Mouse (Mus musculus) MEL (cell line): Measurements from ENCODE around the gene Msh3.

Source experiments
- CHD1 ChIP-seq: IDR thresholded peaks from 2 replicates; pipeline ENCODE4 v1.6.1; 2012; ENCODE audit warnings: low read depth, mild to moderate bottlenecking, inconsistent platforms, low read length, improper control_type of control experiment
- CTCF ChIP-seq, 3 experiments: IDR thresholded peaks in 2 of 3; conservative IDR thresholded peaks in 1 of 3; 2 replicates each; pipeline ENCODE4 v1.5.1; 2011 to 2012; ENCODE audit warnings: low read length in 3 of 3, low read depth in 2 of 3, mild to moderate bottlenecking in 2 of 3, improper control_type of control experiment in 1 of 3, inconsistent platforms in 1 of 3, mixed read lengths in 1 of 3, moderate library complexity in 1 of 3; ENCODE audit not compliant: control insufficient read depth in 1 of 3, insufficient read depth in 1 of 3, poor library complexity in 1 of 3, severe bottlenecking in 1 of 3
- EP300 ChIP-seq, 2 experiments: IDR thresholded peaks; 2 replicates each; pipeline ENCODE4 v1.6.1; 2011; ENCODE audit warnings: improper control_type of control experiment in 2 of 2, low read length in 2 of 2, low read depth in 1 of 2, mild to moderate bottlenecking in 1 of 2
- HCFC1 ChIP-seq: IDR thresholded peaks from 2 replicates; pipeline ENCODE4 v1.6.1; 2012; ENCODE audit warnings: low read depth, mild to moderate bottlenecking, inconsistent platforms, low read length, improper control_type of control experiment, moderate library complexity
- MAX ChIP-seq: IDR thresholded peaks from 2 replicates; pipeline ENCODE4 v1.6.1; 2011; ENCODE audit warnings: low read length, improper control_type of control experiment
- MEF2A ChIP-seq: IDR thresholded peaks from 2 replicates; pipeline ENCODE4 v1.6.1; 2014; ENCODE audit warnings: low read depth, mild to moderate bottlenecking, inconsistent platforms, low read length, improper control_type of control experiment; ENCODE audit not compliant: poor library complexity, insufficient replicate concordance, severe bottlenecking; ENCODE audit errors: extremely low read depth
- MYC ChIP-seq: IDR thresholded peaks from 2 replicates; pipeline ENCODE4 v1.6.1; 2011; ENCODE audit warnings: low read depth, mild to moderate bottlenecking, low read length, improper control_type of control experiment, moderate library complexity
- POLR2A ChIP-seq, 2 experiments: IDR thresholded peaks; 2 replicates each; pipeline ENCODE4 v1.6.1; 2011 to 2012; ENCODE audit warnings: low read length in 2 of 2, mild to moderate bottlenecking in 2 of 2, control low read depth in 1 of 2, improper control_type of control experiment in 1 of 2, low read depth in 1 of 2, moderate library complexity in 1 of 2; ENCODE audit not compliant: control insufficient read depth in 1 of 2, insufficient read depth in 1 of 2, poor library complexity in 1 of 2
- POLR2AphosphoS2 ChIP-seq: IDR thresholded peaks from 2 replicates; pipeline ENCODE4 v1.6.1; 2011; ENCODE audit warnings: low read length, improper control_type of control experiment
- POLR2AphosphoS5 ChIP-seq: IDR thresholded peaks from 2 replicates; pipeline ENCODE4 v1.6.1; 2012; ENCODE audit warnings: low read depth, borderline replicate concordance, mild to moderate bottlenecking, inconsistent platforms, low read length, moderate library complexity, mixed read lengths
- RAD21 ChIP-seq: IDR thresholded peaks from 2 replicates; pipeline ENCODE4 v1.6.1; 2011; ENCODE audit warnings: mild to moderate bottlenecking, low read depth, low read length, improper control_type of control experiment
- SMC3 ChIP-seq: IDR thresholded peaks from 2 replicates; pipeline ENCODE4 v1.6.1; 2011; ENCODE audit warnings: low read depth, low read length, improper control_type of control experiment
- ZC3H11A ChIP-seq: IDR thresholded peaks from 2 replicates; pipeline ENCODE4 v1.6.1; 2012; ENCODE audit warnings: low read depth, mild to moderate bottlenecking, inconsistent platforms, low read length, improper control_type of control experiment
- ZNF384 ChIP-seq: IDR thresholded peaks from 2 replicates; pipeline ENCODE4 v1.6.1; 2012; ENCODE audit warnings: low read depth, mild to moderate bottlenecking, inconsistent platforms, low read length, improper control_type of control experiment

DNA sequence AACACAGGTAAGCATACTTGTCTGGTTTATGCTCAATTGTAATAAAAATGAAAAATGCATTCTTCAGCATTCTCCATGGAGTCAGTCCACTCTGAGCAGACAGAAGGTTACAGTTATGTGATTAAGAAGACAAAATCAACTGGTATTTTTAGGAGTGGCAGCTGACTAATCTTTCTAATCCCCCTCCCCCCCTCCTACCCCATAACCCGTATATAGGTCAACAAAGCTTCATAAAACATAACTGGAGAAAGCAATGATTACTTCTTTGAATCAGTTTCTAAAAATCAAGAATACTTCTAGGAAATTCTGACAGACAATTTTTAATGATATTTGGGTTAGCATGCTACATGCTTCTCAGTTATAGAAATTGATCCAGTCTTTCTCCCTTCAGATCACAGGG is 126.8 kb downstream of the Msh3 start:
- no peak for TF ChIP-seq CHD1
- TF ChIP-seq MEF2A: no peak
- no peak for TF ChIP-seq POLR2A (IDR thresholded peaks at IDR 0.05; ENCODE audit: control insufficient read depth in 1 of 2, insufficient read depth in 1 of 2, low read depth in 1 of 2, low read length in 2 of 2, poor library complexity in 1 of 2)
- no peak for TF ChIP-seq CTCF (IDR thresholded peaks at IDR 0.05 in 2 of 3, conservative IDR thresholded peaks at IDR 0.05 in 1 of 3; ENCODE audit: control insufficient read depth in 1 of 3, insufficient read depth in 1 of 3, low read depth in 2 of 3, low read length in 3 of 3, poor library complexity in 1 of 3, severe bottlenecking in 1 of 3)
- no peak for TF ChIP-seq SMC3
- no peak for TF ChIP-seq RAD21
- TF ChIP-seq ZC3H11A: no peak
- no peak for TF ChIP-seq EP300 (IDR thresholded peaks at IDR 0.05; ENCODE audit: low read depth in 1 of 2, low read length in 2 of 2)
- TF ChIP-seq POLR2AphosphoS5: no peak
- no peak for TF ChIP-seq POLR2AphosphoS2
- no peak for TF ChIP-seq MAX
- no peak for TF ChIP-seq HCFC1
- no peak for TF ChIP-seq ZNF384
- TF ChIP-seq MYC: no peak
